22 mouse cellular contexts compared by ENCODE assay signal in genomic region chr1:37530061-37530460, GRCm38 (mm10). TPM values are rescaled to one million over a fixed set of nuclear protein-coding genes. Genes with fewer than 3 reads are reported as not detected.
DNase-seq lines count a peak whose midpoint lies in the region; ATAC-seq and TF ChIP-seq lines count a peak whose summit lies in the region.
"Had no signal": no experiment of that assay in that cellular context is flagged by ENCODE, and none has a peak within 500 bp of the region (broad histone marks: within the 10 kb centered on the region; RNA-seq: fewer than 3 reads in every experiment).

No protein-coding gene starts in this region.

- WGBS in heart, embryonic 16.5 days: 72% methylated on average over 8 of the region's 8 CpGs
- WGBS in lung, adult 2 months: 58% methylated on average over 8 of the region's 8 CpGs
- 20% methylated on average over 8 of the region's 8 CpGs for WGBS in thymus, adult 2 months
- 66% methylated on average over 8 of the region's 8 CpGs for WGBS in small intestine, adult 2 months

- no peaks in the 10 kb centered on the region for H3K27me3 ChIP-seq in heart, embryonic 16.5 days (ENCODE audit: control insufficient read depth, insufficient read depth, low read length)
- H3K27me3 ChIP-seq in thymus, adult 2 months (ENCODE audit: control insufficient read depth, insufficient read depth, low read length): no peaks in the 10 kb centered on the region
- no peaks in the 10 kb centered on the region for H3K27me3 ChIP-seq in small intestine, adult 2 months (ENCODE audit: control insufficient read depth, insufficient read depth, low read length)
- H3K27me3 ChIP-seq: embryonic facial prominence, embryonic 15.5 days; stomach, embryonic 15.5 days had no signal

- no peak for TF ChIP-seq POLR2A in lung, adult 2 months (IDR thresholded peaks at IDR 0.05; ENCODE audit: borderline replicate concordance, extremely low read depth, low read depth, low read length)
- no peak for TF ChIP-seq POLR2A in thymus, adult 2 months (IDR thresholded peaks at IDR 0.05; ENCODE audit: control insufficient read depth, extremely low read depth, insufficient read depth, low read length, poor library complexity)
- no peak for TF ChIP-seq POLR2A in small intestine, adult 2 months (IDR thresholded peaks at IDR 0.05; ENCODE audit: low read depth, low read length)

- no peaks in the 10 kb centered on the region for H3K9me3 ChIP-seq in heart, embryonic 16.5 days (replicated peaks; ENCODE audit: control insufficient read depth, low read length)
- H3K9me3 ChIP-seq: embryonic facial prominence, embryonic 15.5 days; midbrain, embryonic 10.5 days; stomach, embryonic 15.5 days had no signal

- no peak for DNase-seq in heart, postnatal 14 days
- DNase-seq in lung, postnatal 10 days: peak; percentile 53
- no peak for DNase-seq in lung, adult 2 months
- peak; percentile 12 for DNase-seq in thymus, postnatal 25 days
- DNase-seq in thymus, adult 2 months: no peak
- DNase-seq in frontal cortex, postnatal 36 days (ENCODE audit: low spot score in 2 of 2): no peak
- DNase-seq: adrenal gland, postnatal 25 days; cerebellum, adult 11 months; cerebellum, adult 9-11 months; gastrocnemius, postnatal 36 days; kidney, adult 9 months; kidney, postnatal 14 days; right cerebral cortex, postnatal 4 days had no signal

- no peak overlapping the region for H3K4me2 ChIP-seq in heart, embryonic 16.5 days (ENCODE audit: low read depth, low read length)
- H3K4me2 ChIP-seq: embryonic facial prominence, embryonic 15.5 days; hindbrain, embryonic 14.5 days; stomach, embryonic 15.5 days had no signal

- H3K27ac ChIP-seq in heart, embryonic 16.5 days (ENCODE audit: low read length): peak overlapping the region; percentile 43; the same call in 1 of the 2 replicates
- H3K27ac ChIP-seq in thymus, adult 2 months (ENCODE audit: control insufficient read depth, insufficient read depth, low read length): no peak overlapping the region; the same call in 1 of the 2 replicates
- H3K27ac ChIP-seq in small intestine, adult 2 months (ENCODE audit: insufficient read depth, low read depth, low read length): 0 out of 2 replicates have a peak overlapping the region, but pooled peaks have one; percentile 5
- H3K27ac ChIP-seq: embryonic facial prominence, embryonic 15.5 days; hindbrain, embryonic 14.5 days; layer of hippocampus, adult 2 months; midbrain, embryonic 10.5 days; stomach, embryonic 15.5 days had no signal

- intact Hi-C loops in heart, postnatal 14 days (cut with DNase I): no loop called here

- 0 out of 2 replicates have a peak, but pooled peaks cover 2% of the 10 kb centered on the region for H3K36me3 ChIP-seq in heart, embryonic 16.5 days (ENCODE audit: control insufficient read depth, insufficient read depth)
- H3K36me3 ChIP-seq in thymus, adult 2 months (ENCODE audit: control insufficient read depth, insufficient read depth, low read length): peaks cover 9% of the 10 kb centered on the region
- peaks cover 50% of the 10 kb centered on the region for H3K36me3 ChIP-seq in small intestine, adult 2 months (ENCODE audit: control insufficient read depth, insufficient read depth, low read length)
- H3K36me3 ChIP-seq: embryonic facial prominence, embryonic 15.5 days; midbrain, embryonic 10.5 days; stomach, embryonic 15.5 days had no signal

- no peak overlapping the region for H3K9ac ChIP-seq in heart, embryonic 16.5 days (ENCODE audit: low read length)
- H3K9ac ChIP-seq: embryonic facial prominence, embryonic 15.5 days; hindbrain, embryonic 14.5 days; stomach, embryonic 15.5 days had no signal

- no peak for TF ChIP-seq CTCF in lung, adult 2 months (IDR thresholded peaks at IDR 0.05; ENCODE audit: insufficient read depth, low read length)
- TF ChIP-seq CTCF in thymus, adult 2 months (IDR thresholded peaks at IDR 0.05; ENCODE audit: borderline replicate concordance, control insufficient read depth, extremely low read depth, insufficient read depth, low read length, poor library complexity): no peak
- no peak for TF ChIP-seq CTCF in small intestine, adult 2 months (IDR thresholded peaks at IDR 0.05; ENCODE audit: extremely low read depth, insufficient read length, insufficient replicate concordance, low read depth, low read length)

- ATAC-seq in heart, embryonic 16.5 days (replicated peaks; ENCODE audit: extremely low read depth, insufficient read depth, low FRiP score): no peak
- ATAC-seq: forebrain, embryonic 14.5 days had no signal

- no peak overlapping the region for H3K4me3 ChIP-seq in heart, embryonic 16.5 days (ENCODE audit: low read length)
- H3K4me3 ChIP-seq in lung, adult 2 months (replicated peaks; ENCODE audit: extremely low read depth, low read depth, low read length): no peak overlapping the region
- H3K4me3 ChIP-seq in thymus, adult 2 months (ENCODE audit: control insufficient read depth, insufficient read depth, low read length): no peak overlapping the region
- no peak overlapping the region for H3K4me3 ChIP-seq in small intestine, adult 2 months (ENCODE audit: low read depth, low read length)
- H3K4me3 ChIP-seq: embryonic facial prominence, embryonic 15.5 days; layer of hippocampus, adult 2 months; midbrain, embryonic 10.5 days; myocyte; stomach, embryonic 15.5 days had no signal

- H3K4me1 ChIP-seq in heart, embryonic 16.5 days (ENCODE audit: control insufficient read depth, insufficient read depth, low read length): no peaks in the 10 kb centered on the region; the same call in 1 of the 2 replicates
- H3K4me1 ChIP-seq in lung, adult 2 months (ENCODE audit: control insufficient read depth, insufficient read depth, low read length): no peaks in the 10 kb centered on the region
- peaks cover 21% of the 10 kb centered on the region for H3K4me1 ChIP-seq in thymus, adult 2 months (replicated peaks; ENCODE audit: control insufficient read depth, insufficient read depth, low read length)
- peaks cover 29% of the 10 kb centered on the region; the same call in 1 of the 2 replicates for H3K4me1 ChIP-seq in small intestine, adult 2 months (ENCODE audit: control insufficient read depth, insufficient read depth, insufficient read length, low read length)
- H3K4me1 ChIP-seq: embryonic facial prominence, embryonic 15.5 days; midbrain, embryonic 10.5 days; stomach, embryonic 15.5 days had no signal

RNA-seq across cellular contexts. Expression of gene Mgat4a, which starts 10.8 kb away (rescaled TPM):
- 5.0 and 5.3 TPM in 2 replicates for polyA plus RNA-seq in heart, embryonic 16.5 days (2015; fragmentation: Nextera tagmentation; extraction: Ambion mirVana)
- total RNA-seq in heart, postnatal 14 days (2021): 10 to 100 TPM; 16.2 to 16.9 TPM
- polyA plus RNA-seq in lung, adult 2 months (2012; rRNA removed): 3.0 and 4.2 TPM in 2 replicates
- 20.3 and 20.6 TPM in 2 replicates for polyA plus RNA-seq in thymus, adult 2 months (2012; rRNA removed)
- polyA plus RNA-seq in small intestine, adult 2 months (2012; rRNA removed): 21.6 and 53.3 TPM in 2 replicates

Comparison
In these comparisons a context has a peak if more than half of its experiments do, and no peak if none do; other contexts are left out.
1. DNase-seq: peak in lung, postnatal 10 days (single experiment) and thymus, postnatal 25 days (single experiment); none in heart, postnatal 14 days (0 of 2), lung, adult 2 months (single experiment), thymus, adult 2 months (single experiment) and frontal cortex, postnatal 36 days (0 of 2).